24 mouse cellular contexts compared by ENCODE assay signal in genomic region chr6:6002061-6002460, GRCm38 (mm10).
DNase-seq lines count a peak whose midpoint lies in the region; ATAC-seq lines count a peak whose summit lies in the region.
"Had no signal": no experiment of that assay in that cellular context is flagged by ENCODE, and none has a peak within 500 bp of the region (broad histone marks: within the 10 kb centered on the region; RNA-seq: fewer than 3 reads in every experiment).

No protein-coding gene starts in this region.

- H3K27me3 ChIP-seq in forebrain, embryonic 16.5 days (replicated peaks; ENCODE audit: control insufficient read depth, insufficient read depth, low read length): no peaks in the 10 kb centered on the region
- no peaks in the 10 kb centered on the region; the same call in 1 of the 2 replicates for H3K27me3 ChIP-seq in forebrain, embryonic 11.5 days (ENCODE audit: control insufficient read depth, insufficient read depth, low read length)
- H3K27me3 ChIP-seq: embryonic facial prominence, embryonic 12.5 days; forebrain, embryonic 15.5 days; heart, embryonic 13.5 days had no signal

- WGBS in forebrain, embryonic 16.5 days: 40% methylated on average over 3 of the region's 3 CpGs
- 88% methylated on average over 3 of the region's 3 CpGs for WGBS in forebrain, embryonic 11.5 days

- H3K27ac ChIP-seq in forebrain, embryonic 16.5 days (ENCODE audit: low read length): no peak overlapping the region
- H3K27ac ChIP-seq in forebrain, embryonic 11.5 days (ENCODE audit: low read depth, low read length): no peak overlapping the region
- H3K27ac ChIP-seq: embryonic facial prominence, embryonic 12.5 days; forebrain, embryonic 15.5 days; heart, adult 2 months; heart, embryonic 13.5 days; hindbrain, embryonic 14.5 days; liver, embryonic 13.5 days had no signal

- H3K9me3 ChIP-seq in forebrain, embryonic 16.5 days (ENCODE audit: control insufficient read depth, low read length): no peaks in the 10 kb centered on the region
- no peaks in the 10 kb centered on the region for H3K9me3 ChIP-seq in forebrain, embryonic 11.5 days (ENCODE audit: control insufficient read depth, low read length)
- H3K9me3 ChIP-seq: embryonic facial prominence, embryonic 12.5 days; forebrain, embryonic 15.5 days; heart, embryonic 13.5 days; liver, embryonic 13.5 days had no signal

- no peaks in the 10 kb centered on the region for H3K36me3 ChIP-seq in forebrain, embryonic 16.5 days (ENCODE audit: control insufficient read depth, insufficient read depth)
- H3K36me3 ChIP-seq in forebrain, embryonic 11.5 days (ENCODE audit: control insufficient read depth, insufficient read depth, low read length): no peaks in the 10 kb centered on the region
- H3K36me3 ChIP-seq: embryonic facial prominence, embryonic 12.5 days; forebrain, embryonic 15.5 days; heart, embryonic 13.5 days; liver, embryonic 13.5 days had no signal

- peak; percentile 26; the same call in 1 of the 2 replicates for ATAC-seq in forebrain, embryonic 16.5 days
- no peak for ATAC-seq in forebrain, embryonic 11.5 days (replicated peaks; ENCODE audit: low FRiP score)
- ATAC-seq: CD4-positive, CD25-positive, alpha-beta regulatory T cell, adult 4 months; forebrain, embryonic 15.5 days had no signal

- DNase-seq in forebrain, embryonic 11.5 days (ENCODE audit: low spot score): no peak
- DNase-seq in brain, adult 2 months (ENCODE audit: low read depth, low spot score): peak; percentile 94
- DNase-seq in cerebellum, adult 18-20 months: peak; percentile 69 to 83
- DNase-seq in cerebellum, postnatal 14 days: peak; percentile 57 to 79
- no peak for DNase-seq in adipocyte (ENCODE audit: low spot score)
- DNase-seq in heart, postnatal 4 days: no peak
- DNase-seq: adrenal gland, postnatal 25 days; gastrocnemius, postnatal 36 days; heart, adult 2 months; heart, postnatal 14 days; kidney, adult 8-10 months; kidney, postnatal 25 days; liver, embryonic 13.5 days; lung, adult 2 months; lung, postnatal 14 days; thymus, adult 18-20 months; thymus, postnatal 4 days had no signal

- H3K4me1 ChIP-seq in forebrain, embryonic 16.5 days (replicated peaks; ENCODE audit: control insufficient read depth, insufficient read depth, low read length): peaks cover 29% of the 10 kb centered on the region
- H3K4me1 ChIP-seq in forebrain, embryonic 11.5 days (replicated peaks; ENCODE audit: control insufficient read depth, insufficient read depth, low read length): 0 out of 2 replicates have a peak, but pooled peaks cover 2% of the 10 kb centered on the region
- H3K4me1 ChIP-seq: embryonic facial prominence, embryonic 12.5 days; liver, embryonic 13.5 days had no signal

- H3K4me2 ChIP-seq in forebrain, embryonic 16.5 days (ENCODE audit: low read length): no peak overlapping the region
- H3K4me2 ChIP-seq in forebrain, embryonic 11.5 days (ENCODE audit: low read depth, low read length, severe bottlenecking): no peak overlapping the region
- H3K4me2 ChIP-seq: embryonic facial prominence, embryonic 12.5 days; forebrain, embryonic 15.5 days; heart, embryonic 13.5 days; hindbrain, embryonic 14.5 days; liver, embryonic 13.5 days; midbrain, embryonic 11.5 days had no signal

- no peak overlapping the region for H3K9ac ChIP-seq in forebrain, embryonic 16.5 days (replicated peaks; ENCODE audit: low read depth, low read length)
- H3K9ac ChIP-seq in forebrain, embryonic 11.5 days (ENCODE audit: low read length): no peak overlapping the region
- H3K9ac ChIP-seq: embryonic facial prominence, embryonic 12.5 days; forebrain, embryonic 15.5 days; heart, embryonic 13.5 days; hindbrain, embryonic 14.5 days; liver, embryonic 13.5 days had no signal

- no peak overlapping the region for H3K4me3 ChIP-seq in forebrain, embryonic 16.5 days (replicated peaks; ENCODE audit: low read length)
- H3K4me3 ChIP-seq in forebrain, embryonic 11.5 days (ENCODE audit: low read depth, low read length): no peak overlapping the region
- H3K4me3 ChIP-seq: embryonic facial prominence, embryonic 12.5 days; forebrain, embryonic 15.5 days; heart, adult 2 months; heart, embryonic 13.5 days; liver, embryonic 13.5 days had no signal

Comparison
In these comparisons a context has a peak if more than half of its experiments do, and no peak if none do; other contexts are left out.
1. DNase-seq: peak in brain, adult 2 months (single experiment), cerebellum, adult 18-20 months (2 of 2) and cerebellum, postnatal 14 days (2 of 2); none in forebrain, embryonic 11.5 days (single experiment), adipocyte (single experiment) and heart, postnatal 4 days (single experiment).